Mouse (Mus musculus) midbrain, embryonic 15.5 days (tissue): ENCODE results near the gene Tmbim4. TPM values are rescaled to one million over a fixed set of nuclear protein-coding genes. Genes with fewer than 3 reads are reported as not detected.
A peak's percentile ranks its signal among the peaks of the same experiment; 100 is the strongest.

ENCODE experiments used
- ATAC-seq: fragments of 200-750 bp; cut with Nextera tagmentation; replicated peaks from 2 replicates; pipeline ENCODE4 v1.8.0; 2017; ENCODE audit warnings: moderate TSS enrichment
- H3K27ac ChIP-seq: fragments of 300-500 bp; sonication (generic); 2 replicates; pipeline ENCODE4 v1.5.1; 2015; ENCODE audit warnings: mild to moderate bottlenecking, inconsistent platforms
- H3K27me3 ChIP-seq: fragments of 300-500 bp; sonication (generic); replicated peaks from 2 replicates; pipeline ENCODE4 v1.6.1; 2015; ENCODE audit warnings: inconsistent platforms
- H3K36me3 ChIP-seq: fragments of 300-500 bp; sonication (generic); replicated peaks from 2 replicates; pipeline ENCODE4 v1.6.1; 2015; ENCODE audit warnings: inconsistent platforms
- H3K4me1 ChIP-seq: fragments of 300-500 bp; sonication (generic); 2 replicates; pipeline ENCODE4 v1.6.1; 2015; ENCODE audit warnings: inconsistent platforms
- H3K4me2 ChIP-seq: fragments of 300-500 bp; sonication (generic); 2 replicates; pipeline ENCODE4 v1.6.1; 2015; ENCODE audit warnings: inconsistent platforms, mild to moderate bottlenecking, moderate library complexity
- H3K4me3 ChIP-seq: fragments of 300-500 bp; sonication (generic); 2 replicates; pipeline ENCODE4 v1.5.1; 2015; ENCODE audit warnings: mild to moderate bottlenecking, inconsistent platforms
- H3K9ac ChIP-seq: fragments of 300-500 bp; sonication (generic); 2 replicates; pipeline ENCODE4 v1.6.1; 2015; ENCODE audit warnings: mild to moderate bottlenecking, inconsistent platforms
- H3K9me3 ChIP-seq: fragments of 300-500 bp; sonication (generic); 2 replicates; pipeline ENCODE4 v1.6.1; 2016; ENCODE audit warnings: inconsistent platforms
- whole genome bisulfite sequencing: fragments of 180-500 bp; shearing (Covaris S2); methylation state at CpG from one replicate; pipeline ENCODE4 v1.1.7; 2015; ENCODE audit warnings: mixed read lengths; 5-methylcytosine and 5-hydroxymethylcytosine counted together
- polyA plus RNA-seq: library from polyadenylated mRNA; unstranded; fragments of >200 nt; fragmentation: Nextera tagmentation; extraction: Ambion mirVana; gene quantifications from 2 replicates; pipeline ENCODE4 v1.2.1, GENCODE M21; 2015

Tmbim4 gene
- polyA plus RNA-seq = 90.2 and 93.7 TPM in 2 replicates

DNA sequence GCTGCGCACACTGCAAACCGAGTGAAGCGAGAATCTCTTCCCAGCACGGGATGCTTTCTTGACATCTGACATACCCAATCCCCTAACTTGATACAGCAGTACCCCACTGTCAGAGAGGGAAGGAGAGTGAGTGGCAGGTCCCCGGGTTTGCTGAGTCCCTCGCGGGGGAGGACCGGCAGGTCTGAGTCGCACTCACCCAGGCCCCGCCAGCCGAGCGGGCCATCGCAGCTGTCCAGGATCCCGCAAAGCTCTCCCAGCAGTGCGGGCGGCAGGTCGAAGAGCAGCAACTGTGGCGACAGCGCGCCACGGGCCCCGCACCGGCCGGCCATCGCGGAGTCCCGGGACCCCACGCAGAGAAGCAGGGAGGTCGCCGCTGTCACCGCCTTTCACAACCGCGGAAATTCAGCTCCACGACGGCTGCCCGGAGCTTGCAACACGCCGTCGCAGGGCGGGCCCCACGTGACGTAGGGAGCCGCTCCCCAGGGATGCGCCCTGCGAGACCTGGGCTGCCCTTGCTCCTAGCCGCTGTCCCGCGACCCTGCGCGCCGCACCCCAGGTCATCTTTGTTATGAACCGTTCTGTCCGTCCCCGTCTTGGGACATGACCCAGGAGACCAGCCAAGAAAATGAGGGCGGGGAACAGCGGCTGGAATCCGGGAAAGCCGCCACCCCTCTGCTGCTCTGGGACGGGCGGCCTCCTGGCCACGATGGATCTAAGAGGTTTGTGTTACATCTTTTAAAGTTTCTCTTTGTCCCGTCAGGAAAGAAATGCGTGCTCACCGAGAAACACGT lies at the start of gene Tmbim4:
Gene Tmbim4 (plus strand): TSS at position 460 of the 791 bp plus-strand sequence.
- Histone ChIP-seq H3K27me3 (0 out of 2 replicates have a peak, but pooled peaks cover 10% of the 10 kb centered on the region), H3K4me3 (peak within 1 kb of the TSS; percentile 36), H3K36me3 (no peaks in the 10 kb centered on the region), H3K4me1 (peaks cover 9% of the 10 kb centered on the region), H3K9ac (peak within 1 kb of the TSS; percentile 11; the same call in 1 of the 2 replicates), H3K27ac (no peak within 1 kb of the TSS), H3K4me2 (peak within 1 kb of the TSS; percentile 62), H3K9me3 (no peaks in the 10 kb centered on the region)
- no peak; the same call in 1 of the 2 replicates for ATAC-seq
- whole genome bisulfite sequencing = 1% methylated on average over 65 of the region's 65 CpGs

- H3K4me1 ChIP-seq = no peaks in the 10 kb centered on the region
- H3K4me2 ChIP-seq = no peak overlapping the region
- H3K9me3 ChIP-seq = no peaks in the 10 kb centered on the region
- no peak overlapping the region for H3K9ac ChIP-seq
- WGBS = 94% methylated on average over 7 of the region's 7 CpGs
- H3K27me3 ChIP-seq = no peaks in the 10 kb centered on the region
- no peak overlapping the region for H3K27ac ChIP-seq
- H3K4me3 ChIP-seq = no peak overlapping the region
- no peaks in the 10 kb centered on the region for H3K36me3 ChIP-seq
- no peak for ATAC-seq
Measured at GRCm38 (mm10) chr10:120151672-120152071, 49.7 kb upstream of the Tmbim4 start.

DNA sequence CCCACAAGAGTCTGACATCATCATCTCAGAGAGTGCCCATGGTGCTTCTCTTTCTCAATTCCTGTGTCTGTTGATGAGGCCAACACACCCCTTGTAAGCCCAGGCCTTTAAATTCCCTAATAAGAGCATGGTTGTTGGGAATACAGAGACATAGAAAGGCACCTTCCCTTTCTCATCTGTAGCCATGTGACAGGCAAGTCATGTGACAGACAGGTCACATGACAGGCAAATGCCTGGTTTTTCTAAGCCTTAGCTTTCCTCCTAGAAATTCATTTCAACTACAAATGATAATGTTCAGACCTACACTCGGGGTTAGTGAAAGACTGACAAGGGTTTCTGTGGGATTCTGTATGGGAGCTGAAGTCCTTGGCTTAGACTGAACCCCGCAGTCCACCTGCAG lies 47.5 kb upstream of the Tmbim4 start:
- no peaks in the 10 kb centered on the region for H3K36me3 ChIP-seq
- H3K9me3 ChIP-seq = no peaks in the 10 kb centered on the region
- no peaks in the 10 kb centered on the region for H3K4me1 ChIP-seq
- H3K27me3 ChIP-seq = no peaks in the 10 kb centered on the region
- H3K9ac ChIP-seq = no peak overlapping the region
- 91% methylated on average over 2 of the region's 2 CpGs for WGBS
- no peak overlapping the region for H3K27ac ChIP-seq
- no peak overlapping the region for H3K4me3 ChIP-seq
- no peak for ATAC-seq
- no peak overlapping the region for H3K4me2 ChIP-seq

DNA sequence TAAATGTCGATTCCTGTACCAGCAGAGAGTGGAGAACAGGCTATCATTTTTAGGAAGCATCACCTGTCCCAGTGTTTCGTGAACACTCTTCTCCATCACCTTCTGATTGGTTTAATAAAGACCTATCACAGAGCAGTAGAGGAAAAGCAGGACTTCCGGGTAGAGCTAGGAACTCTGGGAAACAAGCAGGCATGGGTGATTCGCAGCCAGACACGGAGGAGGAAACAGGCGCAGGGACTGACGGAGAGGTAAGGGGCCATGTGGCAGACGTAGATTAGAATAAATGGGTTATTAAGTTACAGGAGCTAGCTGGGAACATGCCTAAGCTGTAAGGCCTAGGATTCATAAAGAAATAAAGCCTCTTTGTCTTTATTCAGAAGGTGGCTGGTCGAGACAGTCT lies 40.9 kb upstream of the Tmbim4 start:
- no peak overlapping the region for H3K4me2 ChIP-seq
- H3K9me3 ChIP-seq = no peaks in the 10 kb centered on the region
- no peaks in the 10 kb centered on the region for H3K4me1 ChIP-seq

GRCm38 (mm10) chr10:120162840-120163239 lies 38.5 kb upstream of the Tmbim4 start:
- H3K36me3 ChIP-seq = no peaks in the 10 kb centered on the region
- H3K9ac ChIP-seq = no peak overlapping the region
- no peak overlapping the region for H3K27ac ChIP-seq
- no peak overlapping the region for H3K4me3 ChIP-seq
- no peaks in the 10 kb centered on the region for H3K27me3 ChIP-seq
- ATAC-seq = no peak
- H3K4me2 ChIP-seq = no peak overlapping the region
- no peaks in the 10 kb centered on the region for H3K9me3 ChIP-seq
- no peaks in the 10 kb centered on the region for H3K4me1 ChIP-seq
- 84% methylated on average over 10 of the region's 10 CpGs for WGBS

More for the DNA sequence above, 40.9 kb upstream of the Tmbim4 start:
- no peaks in the 10 kb centered on the region for H3K27me3 ChIP-seq
- no peak overlapping the region for H3K9ac ChIP-seq
- H3K27ac ChIP-seq = no peak overlapping the region
- H3K4me3 ChIP-seq = no peak overlapping the region
- no peak for ATAC-seq
- H3K36me3 ChIP-seq = no peaks in the 10 kb centered on the region
- WGBS = 84% methylated on average over 9 of the region's 9 CpGs

GRCm38 (mm10) chr10:120163490-120163889 lies 37.9 kb upstream of the Tmbim4 start:
- no peaks in the 10 kb centered on the region for H3K27me3 ChIP-seq
- no peak overlapping the region for H3K9ac ChIP-seq
- ATAC-seq = no peak
- WGBS = 91% methylated on average over 7 of the region's 7 CpGs
- H3K36me3 ChIP-seq = no peaks in the 10 kb centered on the region
- no peak overlapping the region for H3K27ac ChIP-seq
- H3K4me2 ChIP-seq = no peak overlapping the region
- no peak overlapping the region for H3K4me3 ChIP-seq
- H3K9me3 ChIP-seq = no peaks in the 10 kb centered on the region
- H3K4me1 ChIP-seq = no peaks in the 10 kb centered on the region

DNA sequence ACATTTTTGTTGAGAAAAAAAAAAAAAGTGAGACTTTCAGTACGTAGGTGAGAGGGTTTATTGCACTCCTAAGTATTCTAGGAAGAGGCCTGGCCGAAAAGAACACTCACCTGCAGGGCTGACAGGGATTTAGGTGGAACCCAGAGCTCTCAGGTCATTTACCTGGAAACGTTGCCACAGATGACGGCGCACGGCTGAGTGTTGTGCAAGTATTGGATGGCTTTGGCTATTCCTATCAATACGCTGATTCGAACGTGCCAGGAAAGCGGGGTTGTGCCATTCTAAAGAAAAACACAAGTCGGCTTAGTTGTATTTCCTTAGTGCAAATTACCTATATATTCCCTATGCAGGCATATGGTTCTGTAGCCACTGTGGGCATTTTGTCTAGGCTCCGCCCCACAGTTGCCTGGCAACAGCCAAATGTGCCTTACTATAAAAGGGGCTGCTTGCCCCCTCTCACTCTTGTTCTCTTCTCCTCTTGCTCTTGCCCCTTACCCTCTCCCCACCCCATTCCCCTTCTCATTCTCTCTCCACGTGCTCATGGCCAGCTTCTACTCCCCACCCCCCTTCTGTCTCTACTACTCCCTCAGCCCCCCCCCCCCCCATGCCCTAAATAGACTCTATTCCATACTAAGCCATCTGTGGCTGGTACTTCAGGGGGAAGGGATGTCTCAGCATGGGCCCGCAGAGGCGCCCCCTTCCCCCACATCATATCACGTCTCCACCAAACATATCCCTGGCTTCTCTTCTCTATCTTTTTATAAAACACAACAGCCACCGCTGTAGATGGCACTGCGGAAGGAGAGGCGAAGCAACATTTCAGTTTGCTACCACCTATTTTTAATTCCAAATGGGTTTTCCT lies 36.2 kb upstream of the Tmbim4 start:
- no peak overlapping the region for H3K4me2 ChIP-seq
- no peak overlapping the region for H3K27ac ChIP-seq
- H3K27me3 ChIP-seq = no peaks in the 10 kb centered on the region
- H3K9me3 ChIP-seq = no peaks in the 10 kb centered on the region
- no peaks in the 10 kb centered on the region for H3K4me1 ChIP-seq
- 87% methylated on average over 19 of the region's 19 CpGs for WGBS
- no peak overlapping the region for H3K4me3 ChIP-seq
- no peaks in the 10 kb centered on the region for H3K36me3 ChIP-seq
- H3K9ac ChIP-seq = no peak overlapping the region
- no peak for ATAC-seq

- no peak overlapping the region for H3K27ac ChIP-seq
- H3K27me3 ChIP-seq = no peaks in the 10 kb centered on the region
- no peaks in the 10 kb centered on the region for H3K36me3 ChIP-seq
- no peak overlapping the region for H3K4me3 ChIP-seq
- WGBS = 90% methylated on average over 17 of the region's 17 CpGs
- H3K4me1 ChIP-seq = no peaks in the 10 kb centered on the region
- H3K9ac ChIP-seq = no peak overlapping the region
- no peak overlapping the region for H3K4me2 ChIP-seq
- no peak for ATAC-seq
- no peaks in the 10 kb centered on the region for H3K9me3 ChIP-seq
Measured at GRCm38 (mm10) chr10:120165793-120166503, 35.4 kb upstream of the Tmbim4 start.

GRCm38 (mm10) chr10:120168070-120168469 lies 33.3 kb upstream of the Tmbim4 start:
- Histone ChIP-seq H3K4me2 (no peak overlapping the region), H3K4me1 (no peaks in the 10 kb centered on the region), H3K4me3 (no peak overlapping the region), H3K36me3 (no peaks in the 10 kb centered on the region), H3K9ac (no peak overlapping the region), H3K27me3 (no peaks in the 10 kb centered on the region), H3K9me3 (no peaks in the 10 kb centered on the region), H3K27ac (no peak overlapping the region)
- 86% methylated on average over 1 of the region's 1 CpGs for WGBS
- ATAC-seq = no peak

DNA sequence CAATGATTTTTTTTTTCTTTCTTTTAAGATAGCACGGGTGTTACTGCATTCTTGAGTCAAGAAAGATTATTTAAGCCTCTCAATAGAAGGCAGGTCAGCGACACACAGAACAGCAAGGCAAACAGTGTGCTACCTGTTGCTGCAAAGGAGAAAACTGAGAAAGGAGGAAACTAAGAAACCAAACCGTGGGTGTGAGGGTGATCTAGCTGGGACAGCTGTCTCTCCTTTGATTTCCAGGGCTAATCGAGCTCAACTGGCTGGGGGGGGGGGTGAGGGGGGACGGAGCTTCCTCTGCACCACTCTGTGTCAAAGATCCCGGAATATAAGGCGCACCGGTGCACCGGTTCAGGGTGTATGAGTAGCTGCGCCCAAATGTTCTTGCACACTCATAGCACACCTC lies 32.3 kb upstream of the Tmbim4 start:
- no peak overlapping the region for H3K4me2 ChIP-seq

GRCm38 (mm10) chr10:120169841-120170240 lies 31.5 kb upstream of the Tmbim4 start:
- H3K27ac ChIP-seq = no peak overlapping the region
- no peaks in the 10 kb centered on the region for H3K9me3 ChIP-seq
- WGBS = 49% methylated on average over 5 of the region's 5 CpGs
- H3K9ac ChIP-seq = no peak overlapping the region
- H3K4me2 ChIP-seq = no peak overlapping the region
- no peak for ATAC-seq
- no peak overlapping the region for H3K4me3 ChIP-seq
- H3K4me1 ChIP-seq = no peaks in the 10 kb centered on the region
- H3K27me3 ChIP-seq = no peaks in the 10 kb centered on the region
- H3K36me3 ChIP-seq = no peaks in the 10 kb centered on the region

More for the DNA sequence above, 32.3 kb upstream of the Tmbim4 start:
- Histone ChIP-seq H3K27me3 (no peaks in the 10 kb centered on the region), H3K4me3 (no peak overlapping the region), H3K4me1 (no peaks in the 10 kb centered on the region), H3K36me3 (no peaks in the 10 kb centered on the region), H3K27ac (no peak overlapping the region), H3K9ac (no peak overlapping the region), H3K9me3 (no peaks in the 10 kb centered on the region)
- 62% methylated on average over 10 of the region's 10 CpGs for WGBS
- ATAC-seq = no peak

DNA sequence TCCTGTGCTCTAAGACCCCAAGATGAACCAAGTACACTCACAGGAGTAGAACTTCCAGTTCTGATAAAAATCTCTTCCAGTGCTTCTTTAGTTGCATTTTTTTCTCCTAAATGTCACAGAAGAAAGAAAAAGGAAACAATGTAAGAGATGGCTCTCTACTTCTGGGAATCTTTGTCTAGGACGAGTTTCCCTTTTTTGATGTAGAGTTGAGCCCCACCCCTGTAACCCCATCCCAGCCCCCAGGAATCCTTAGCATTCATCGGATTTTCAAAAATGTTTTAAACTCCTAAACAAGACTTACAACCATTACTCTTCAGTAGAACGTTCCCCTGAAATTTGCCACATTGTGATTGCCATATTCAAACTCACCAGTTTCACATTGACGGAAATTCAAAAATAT lies 31.1 kb upstream of the Tmbim4 start:
- Histone ChIP-seq H3K36me3 (no peaks in the 10 kb centered on the region), H3K4me3 (no peak overlapping the region), H3K9ac (no peak overlapping the region), H3K27me3 (no peaks in the 10 kb centered on the region), H3K4me2 (no peak overlapping the region), H3K4me1 (no peaks in the 10 kb centered on the region), H3K9me3 (no peaks in the 10 kb centered on the region), H3K27ac (no peak overlapping the region)
- 76% methylated on average over 4 of the region's 4 CpGs for WGBS
- ATAC-seq = no peak
